ENCODE assay signal across 9 mouse cellular contexts in genomic region chr3:55151656-55152433, GRCm38 (mm10). TPM values are rescaled to one million over a fixed set of nuclear protein-coding genes. Genes with fewer than 3 reads are reported as not detected.
DNase-seq lines count a peak whose midpoint lies in the region; ATAC-seq and TF ChIP-seq lines count a peak whose summit lies in the region.
"Had no signal": no experiment of that assay in that cellular context is flagged by ENCODE, and none has a peak within 500 bp of the region (broad histone marks: within the 10 kb centered on the region; RNA-seq: fewer than 3 reads in every experiment).

No protein-coding gene starts in this region.

- H3K4me3 ChIP-seq in intestine, postnatal 0 days (ENCODE audit: low read depth, low read length): no peak overlapping the region
- no peak overlapping the region for H3K4me3 ChIP-seq in intestine, embryonic 15.5 days (replicated peaks)
- no peak overlapping the region for H3K4me3 ChIP-seq in embryonic facial prominence, embryonic 14.5 days (ENCODE audit: low read depth, low read length)
- no peak overlapping the region for H3K4me3 ChIP-seq in hindbrain, embryonic 15.5 days
- no peak overlapping the region for H3K4me3 ChIP-seq in left cerebral cortex, adult 2 months
- no peak overlapping the region for H3K4me3 ChIP-seq in midbrain, embryonic 15.5 days

- H3K36me3 ChIP-seq in intestine, postnatal 0 days (ENCODE audit: control insufficient read depth, insufficient read depth): no peaks in the 10 kb centered on the region
- H3K36me3 ChIP-seq in intestine, embryonic 15.5 days: no peaks in the 10 kb centered on the region
- no peaks in the 10 kb centered on the region for H3K36me3 ChIP-seq in embryonic facial prominence, embryonic 14.5 days (ENCODE audit: control insufficient read depth, insufficient read depth, low read length)
- no peaks in the 10 kb centered on the region for H3K36me3 ChIP-seq in hindbrain, embryonic 15.5 days
- no peaks in the 10 kb centered on the region for H3K36me3 ChIP-seq in midbrain, embryonic 15.5 days (replicated peaks)

- WGBS in intestine, postnatal 0 days: 44% methylated on average over 7 of the region's 7 CpGs
- 43% methylated on average over 7 of the region's 7 CpGs for WGBS in intestine, embryonic 15.5 days
- 39% methylated on average over 7 of the region's 7 CpGs for WGBS in embryonic facial prominence, embryonic 14.5 days
- WGBS in hindbrain, embryonic 15.5 days: 39% methylated on average over 7 of the region's 7 CpGs
- 44% methylated on average over 7 of the region's 7 CpGs for WGBS in midbrain, embryonic 15.5 days

- intact Hi-C loops in left cerebral cortex, adult 2 months (cut with DNase I): loop anchor here (1.0 to 5.0 kb wide), 4 partner anchors 39 to 340 kb away; partner anchors contain the start of gene Spg20

- no peaks in the 10 kb centered on the region for H3K4me1 ChIP-seq in intestine, postnatal 0 days (replicated peaks; ENCODE audit: control insufficient read depth, insufficient read depth, low read length)
- no peaks in the 10 kb centered on the region for H3K4me1 ChIP-seq in intestine, embryonic 15.5 days (replicated peaks)
- H3K4me1 ChIP-seq in embryonic facial prominence, embryonic 14.5 days (ENCODE audit: control insufficient read depth, insufficient read depth, low read length): peaks cover 5% of the 10 kb centered on the region; the same call in 1 of the 2 replicates
- H3K4me1 ChIP-seq in hindbrain, embryonic 15.5 days (replicated peaks): no peaks in the 10 kb centered on the region
- H3K4me1 ChIP-seq in midbrain, embryonic 15.5 days: no peaks in the 10 kb centered on the region

- H3K9me3 ChIP-seq in intestine, postnatal 0 days (ENCODE audit: control insufficient read depth): no peaks in the 10 kb centered on the region
- no peaks in the 10 kb centered on the region for H3K9me3 ChIP-seq in intestine, embryonic 15.5 days
- no peaks in the 10 kb centered on the region for H3K9me3 ChIP-seq in embryonic facial prominence, embryonic 14.5 days (ENCODE audit: control insufficient read depth, low read length)
- H3K9me3 ChIP-seq in hindbrain, embryonic 15.5 days: no peaks in the 10 kb centered on the region
- H3K9me3 ChIP-seq in midbrain, embryonic 15.5 days: no peaks in the 10 kb centered on the region

- H3K4me2 ChIP-seq in intestine, postnatal 0 days (replicated peaks; ENCODE audit: low read depth): no peak overlapping the region
- H3K4me2 ChIP-seq in intestine, embryonic 15.5 days (replicated peaks): no peak overlapping the region
- H3K4me2 ChIP-seq in embryonic facial prominence, embryonic 14.5 days (ENCODE audit: low read depth, low read length): no peak overlapping the region
- H3K4me2 ChIP-seq in hindbrain, embryonic 15.5 days: no peak overlapping the region
- no peak overlapping the region for H3K4me2 ChIP-seq in midbrain, embryonic 15.5 days

- peak; percentile 85 for TF ChIP-seq CTCF in intestine, postnatal 0 days (IDR thresholded peaks at IDR 0.05; ENCODE audit: low read depth)
- peak; percentile 88 for TF ChIP-seq CTCF in left cerebral cortex, adult 2 months (IDR thresholded peaks at IDR 0.05)

- H3K27me3 ChIP-seq in intestine, postnatal 0 days (replicated peaks; ENCODE audit: control insufficient read depth, insufficient read depth, low read length): no peaks in the 10 kb centered on the region
- H3K27me3 ChIP-seq in intestine, embryonic 15.5 days (replicated peaks): no peaks in the 10 kb centered on the region
- H3K27me3 ChIP-seq in embryonic facial prominence, embryonic 14.5 days (replicated peaks; ENCODE audit: control insufficient read depth, insufficient read depth, low read length): no peaks in the 10 kb centered on the region
- H3K27me3 ChIP-seq in hindbrain, embryonic 15.5 days: no peaks in the 10 kb centered on the region
- H3K27me3 ChIP-seq in midbrain, embryonic 15.5 days (replicated peaks): no peaks in the 10 kb centered on the region

- no peak for ATAC-seq in intestine, postnatal 0 days
- ATAC-seq in intestine, embryonic 15.5 days: no peak
- ATAC-seq in embryonic facial prominence, embryonic 14.5 days (ENCODE audit: low read depth): peak; percentile 37; the same call in 1 of the 2 replicates
- peak; percentile 52; the same call in 1 of the 2 replicates for ATAC-seq in hindbrain, embryonic 15.5 days (ENCODE audit: low FRiP score, low read depth)
- ATAC-seq in midbrain, embryonic 15.5 days (replicated peaks): peak; percentile 56

- H3K9ac ChIP-seq in intestine, postnatal 0 days (ENCODE audit: low read depth, low read length): no peak overlapping the region
- H3K9ac ChIP-seq in intestine, embryonic 15.5 days: no peak overlapping the region
- no peak overlapping the region for H3K9ac ChIP-seq in embryonic facial prominence, embryonic 14.5 days (ENCODE audit: low read depth, low read length)
- no peak overlapping the region for H3K9ac ChIP-seq in hindbrain, embryonic 15.5 days
- H3K9ac ChIP-seq in midbrain, embryonic 15.5 days: no peak overlapping the region

- no peak overlapping the region for H3K27ac ChIP-seq in intestine, postnatal 0 days (ENCODE audit: low read depth, low read length)
- no peak overlapping the region for H3K27ac ChIP-seq in intestine, embryonic 15.5 days
- H3K27ac ChIP-seq in embryonic facial prominence, embryonic 14.5 days (replicated peaks; ENCODE audit: low read depth, low read length): no peak overlapping the region
- no peak overlapping the region for H3K27ac ChIP-seq in hindbrain, embryonic 15.5 days (replicated peaks)
- no peak overlapping the region for H3K27ac ChIP-seq in left cerebral cortex, adult 2 months
- no peak overlapping the region for H3K27ac ChIP-seq in midbrain, embryonic 15.5 days

- peak; percentile 65 to 69 for DNase-seq in adrenal gland, postnatal 36 days
- peak; percentile 68 for DNase-seq in embryonic facial prominence, embryonic 14.5 days (ENCODE audit: low spot score)
- peak; percentile 43 to 72 for DNase-seq in left cerebral cortex, adult 2 months (ENCODE audit: extremely low spot score in 1 of 2, low spot score in 2 of 2)
- no peak for DNase-seq in spleen, postnatal 4 days (ENCODE audit: low spot score in 2 of 2)

RNA-seq across cellular contexts. Expression of gene Ccdc169, which starts 14.7 kb away (rescaled TPM):
- 0.09 TPM in 2 replicates for polyA plus RNA-seq in intestine, postnatal 0 days (2015; fragmentation: Nextera tagmentation; extraction: Ambion mirVana)
- 0.05 TPM in 1 of 2 replicates, not detected in the other for polyA plus RNA-seq in intestine, embryonic 15.5 days (2015; fragmentation: Nextera tagmentation; extraction: Ambion mirVana)
- total RNA-seq in adrenal gland, postnatal 36 days (2021): under 1 TPM in 1 of 2 experiments, not detected in 1; 0.33 TPM
- polyA plus RNA-seq in embryonic facial prominence, embryonic 14.5 days (2014; fragmentation: Nextera tagmentation; extraction: Ambion mirVana): 0.09 and 0.22 TPM in 2 replicates
- 0.13 TPM in 1 of 2 replicates, not detected in the other for polyA plus RNA-seq in hindbrain, embryonic 15.5 days (2015; fragmentation: Nextera tagmentation; extraction: Ambion mirVana)
- total RNA-seq in left cerebral cortex, adult 2 months (2021): under 1 TPM; 0.16 to 0.28 TPM
- 0.05 and 0.08 TPM in 2 replicates for polyA plus RNA-seq in midbrain, embryonic 15.5 days (2015; fragmentation: Nextera tagmentation; extraction: Ambion mirVana)
- polyA plus RNA-seq: liver, embryonic 16.5 days had no signal

RNA-seq across cellular contexts. Expression of gene Sohlh2, which starts 30.0 kb away (rescaled TPM):
- not detected in 2 replicates for polyA plus RNA-seq in intestine, postnatal 0 days (2015; fragmentation: Nextera tagmentation; extraction: Ambion mirVana)
- 0.06 TPM in 1 of 2 replicates, not detected in the other for polyA plus RNA-seq in intestine, embryonic 15.5 days (2015; fragmentation: Nextera tagmentation; extraction: Ambion mirVana)
- total RNA-seq in adrenal gland, postnatal 36 days (2021): not detected
- polyA plus RNA-seq in embryonic facial prominence, embryonic 14.5 days (2014; fragmentation: Nextera tagmentation; extraction: Ambion mirVana): 0.15 TPM in 1 of 2 replicates, not detected in the other
- polyA plus RNA-seq in hindbrain, embryonic 15.5 days (2015; fragmentation: Nextera tagmentation; extraction: Ambion mirVana): 0.10 and 0.12 TPM in 2 replicates
- not detected for total RNA-seq in left cerebral cortex, adult 2 months (2021)
- polyA plus RNA-seq in midbrain, embryonic 15.5 days (2015; fragmentation: Nextera tagmentation; extraction: Ambion mirVana): 0.06 TPM in 1 of 2 replicates, not detected in the other
- polyA plus RNA-seq: liver, embryonic 16.5 days had no signal

RNA-seq across cellular contexts. Expression of gene Spg20, which starts 39.9 kb away (rescaled TPM):
- 27.9 and 30.0 TPM in 2 replicates for polyA plus RNA-seq in intestine, postnatal 0 days (2015; fragmentation: Nextera tagmentation; extraction: Ambion mirVana)
- polyA plus RNA-seq in intestine, embryonic 15.5 days (2015; fragmentation: Nextera tagmentation; extraction: Ambion mirVana): 32.8 and 37.4 TPM in 2 replicates
- 10 to 100 TPM; 40.6 to 59.0 TPM for total RNA-seq in adrenal gland, postnatal 36 days (2021)
- 67.3 and 78.3 TPM in 2 replicates for polyA plus RNA-seq in embryonic facial prominence, embryonic 14.5 days (2014; fragmentation: Nextera tagmentation; extraction: Ambion mirVana)
- polyA plus RNA-seq in hindbrain, embryonic 15.5 days (2015; fragmentation: Nextera tagmentation; extraction: Ambion mirVana): 14.1 and 16.1 TPM in 2 replicates
- total RNA-seq in left cerebral cortex, adult 2 months (2021): 10 to 100 TPM; 29.8 to 30.3 TPM
- 15.7 and 15.8 TPM in 2 replicates for polyA plus RNA-seq in midbrain, embryonic 15.5 days (2015; fragmentation: Nextera tagmentation; extraction: Ambion mirVana)

Comparison
In these comparisons a context has a peak if more than half of its experiments do, and no peak if none do; other contexts are left out.
1. ATAC-seq: peak in embryonic facial prominence, embryonic 14.5 days (single experiment), hindbrain, embryonic 15.5 days (single experiment) and midbrain, embryonic 15.5 days (single experiment); none in intestine, postnatal 0 days (single experiment) and intestine, embryonic 15.5 days (single experiment).
2. DNase-seq: peak in adrenal gland, postnatal 36 days (2 of 2), embryonic facial prominence, embryonic 14.5 days (single experiment) and left cerebral cortex, adult 2 months (2 of 2); none in spleen, postnatal 4 days (0 of 2).